Comparison of ENCODE assay signal across 25 mouse cellular contexts in the genomic region with DNA sequence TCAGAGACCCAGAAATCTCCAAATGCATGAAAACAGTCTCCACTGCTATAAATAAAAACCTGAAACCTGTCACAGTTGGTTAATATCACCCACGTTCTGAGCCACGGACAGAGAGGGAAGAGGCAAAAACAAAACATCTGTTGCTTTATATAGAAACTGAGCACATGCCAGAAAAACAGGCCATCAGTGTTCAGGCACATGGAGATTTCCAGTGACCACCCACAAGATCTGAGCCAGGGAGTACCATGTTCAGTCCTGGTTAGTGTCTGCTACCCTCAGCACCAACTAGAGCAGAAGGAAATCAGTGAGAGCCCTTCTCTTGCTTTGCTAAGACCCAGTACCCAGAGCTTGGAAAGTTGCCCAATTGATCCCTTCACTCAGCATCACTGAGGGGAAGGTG.
DNase-seq lines count a peak whose midpoint lies in the region; ATAC-seq and TF ChIP-seq lines count a peak whose summit lies in the region.
"Had no signal": no experiment of that assay in that cellular context is flagged by ENCODE, and none has a peak within 500 bp of the region (broad histone marks: within the 10 kb centered on the region; RNA-seq: fewer than 3 reads in every experiment).

No protein-coding gene starts in this region.

- peak; percentile 32 for DNase-seq in embryonic facial prominence, embryonic 11.5 days (ENCODE audit: low spot score)
- no peak for DNase-seq in embryonic facial prominence, embryonic 10.5 days (ENCODE audit: low spot score)
- DNase-seq in heart, postnatal 10 days: no peak
- no peak for DNase-seq in lung, postnatal 0 days (ENCODE audit: low spot score)
- DNase-seq: adrenal gland, postnatal 14 days; cerebellum, adult 9-11 months; gastrocnemius, postnatal 10 days; heart, adult 11 months; kidney, postnatal 25 days; liver, postnatal 0 days; right cerebral cortex, postnatal 25 days; spleen, adult 18-20 months; thymus, postnatal 14 days had no signal

- no peaks in the 10 kb centered on the region for H3K4me1 ChIP-seq in embryonic facial prominence, embryonic 11.5 days (ENCODE audit: control insufficient read depth, insufficient read depth, low read length)
- no peaks in the 10 kb centered on the region for H3K4me1 ChIP-seq in embryonic facial prominence, embryonic 10.5 days
- peaks cover 10% of the 10 kb centered on the region for H3K4me1 ChIP-seq in heart, embryonic 16.5 days (ENCODE audit: control insufficient read depth, insufficient read depth, low read length)
- peaks cover 3% of the 10 kb centered on the region; the same call in 1 of the 2 replicates for H3K4me1 ChIP-seq in lung, embryonic 16.5 days (replicated peaks; ENCODE audit: control insufficient read depth, insufficient read depth, low read length)
- no peaks in the 10 kb centered on the region for H3K4me1 ChIP-seq in lung, postnatal 0 days (ENCODE audit: insufficient read depth, low read depth, low read length)
- H3K4me1 ChIP-seq: forebrain, embryonic 15.5 days; limb, embryonic 12.5 days had no signal

- no peak for TF ChIP-seq EP300 in lung, postnatal 0 days (IDR thresholded peaks at IDR 0.05)

- no peak overlapping the region for H3K4me3 ChIP-seq in embryonic facial prominence, embryonic 11.5 days (ENCODE audit: low read depth, low read length)
- no peak overlapping the region for H3K4me3 ChIP-seq in embryonic facial prominence, embryonic 10.5 days
- no peak overlapping the region for H3K4me3 ChIP-seq in heart, embryonic 16.5 days (ENCODE audit: low read length)
- no peak overlapping the region for H3K4me3 ChIP-seq in lung, embryonic 16.5 days (ENCODE audit: low read length)
- no peak overlapping the region for H3K4me3 ChIP-seq in lung, postnatal 0 days (ENCODE audit: low read depth, low read length)
- no peak overlapping the region for H3K4me3 ChIP-seq in myocyte
- H3K4me3 ChIP-seq: embryonic facial prominence, embryonic 13.5 days; forebrain, embryonic 15.5 days; layer of hippocampus, adult 2 months; limb, embryonic 12.5 days had no signal

- ATAC-seq in embryonic facial prominence, embryonic 11.5 days (replicated peaks; ENCODE audit: insufficient number of reproducible peaks, low FRiP score, low TSS enrichment, low read depth): no peak
- ATAC-seq in heart, embryonic 16.5 days (replicated peaks; ENCODE audit: extremely low read depth, insufficient read depth, low FRiP score): peak; percentile 41; the same call in 1 of the 2 replicates
- ATAC-seq in lung, embryonic 16.5 days (ENCODE audit: low read depth): peak; percentile 79
- ATAC-seq in lung, postnatal 0 days: no peak
- no peak for ATAC-seq in inflammation-experienced regulatory T-cells, adult 6 months
- ATAC-seq: forebrain, embryonic 15.5 days; hindbrain, embryonic 16.5 days; intestine, postnatal 0 days; liver, postnatal 0 days had no signal

- no peaks in the 10 kb centered on the region for H3K9me3 ChIP-seq in embryonic facial prominence, embryonic 11.5 days (replicated peaks; ENCODE audit: control insufficient read depth, low read length)
- no peaks in the 10 kb centered on the region for H3K9me3 ChIP-seq in embryonic facial prominence, embryonic 10.5 days
- H3K9me3 ChIP-seq in heart, embryonic 16.5 days (replicated peaks; ENCODE audit: control insufficient read depth, low read length): no peaks in the 10 kb centered on the region
- H3K9me3 ChIP-seq in lung, embryonic 16.5 days (ENCODE audit: control insufficient read depth, low read length): no peaks in the 10 kb centered on the region
- no peaks in the 10 kb centered on the region for H3K9me3 ChIP-seq in lung, postnatal 0 days (ENCODE audit: low read length)
- H3K9me3 ChIP-seq: embryonic facial prominence, embryonic 13.5 days; forebrain, embryonic 15.5 days; limb, embryonic 12.5 days had no signal

- intact Hi-C loops in heart, postnatal 10 days (cut with DNase I): no loop called here

- H3K27me3 ChIP-seq in embryonic facial prominence, embryonic 11.5 days (ENCODE audit: control insufficient read depth, insufficient read depth, low read length): no peaks in the 10 kb centered on the region
- H3K27me3 ChIP-seq in embryonic facial prominence, embryonic 10.5 days (replicated peaks; ENCODE audit: low read depth, poor library complexity, severe bottlenecking): no peaks in the 10 kb centered on the region
- H3K27me3 ChIP-seq in heart, embryonic 16.5 days (ENCODE audit: control insufficient read depth, insufficient read depth, low read length): no peaks in the 10 kb centered on the region
- H3K27me3 ChIP-seq in lung, embryonic 16.5 days (ENCODE audit: control insufficient read depth, insufficient read depth, low read depth, low read length): no peaks in the 10 kb centered on the region
- no peaks in the 10 kb centered on the region for H3K27me3 ChIP-seq in lung, postnatal 0 days (replicated peaks; ENCODE audit: insufficient read depth, low read length)
- H3K27me3 ChIP-seq in myocyte (ENCODE audit: control insufficient read depth, insufficient read depth, insufficient read length): no peaks in the 10 kb centered on the region
- H3K27me3 ChIP-seq: embryonic facial prominence, embryonic 13.5 days; forebrain, embryonic 15.5 days; limb, embryonic 12.5 days had no signal

- H3ac ChIP-seq in myocyte (ENCODE audit: control insufficient read depth, insufficient read length): no peak overlapping the region

- TF ChIP-seq CTCF in lung, postnatal 0 days (IDR thresholded peaks at IDR 0.05): no peak

- TF ChIP-seq POLR2A in myocyte (IDR thresholded peaks at IDR 0.05; ENCODE audit: insufficient read length, low read depth): no peak

- no peaks in the 10 kb centered on the region for H3K36me3 ChIP-seq in embryonic facial prominence, embryonic 11.5 days (replicated peaks; ENCODE audit: control insufficient read depth, insufficient read depth, low read depth, low read length)
- H3K36me3 ChIP-seq in embryonic facial prominence, embryonic 10.5 days (replicated peaks): no peaks in the 10 kb centered on the region
- H3K36me3 ChIP-seq in heart, embryonic 16.5 days (ENCODE audit: control insufficient read depth, insufficient read depth): no peaks in the 10 kb centered on the region
- H3K36me3 ChIP-seq in lung, embryonic 16.5 days (ENCODE audit: control insufficient read depth, insufficient read depth, low read length): no peaks in the 10 kb centered on the region
- no peaks in the 10 kb centered on the region for H3K36me3 ChIP-seq in lung, postnatal 0 days (ENCODE audit: insufficient read depth, low read length)
- no peaks in the 10 kb centered on the region for H3K36me3 ChIP-seq in myocyte (ENCODE audit: control insufficient read depth, insufficient read depth)
- H3K36me3 ChIP-seq: embryonic facial prominence, embryonic 13.5 days; forebrain, embryonic 15.5 days; limb, embryonic 12.5 days had no signal

- H3K9ac ChIP-seq in embryonic facial prominence, embryonic 11.5 days (replicated peaks; ENCODE audit: low read length): no peak overlapping the region
- no peak overlapping the region for H3K9ac ChIP-seq in heart, embryonic 16.5 days (ENCODE audit: low read length)
- H3K9ac ChIP-seq in lung, embryonic 16.5 days (ENCODE audit: low read length): no peak overlapping the region
- no peak overlapping the region for H3K9ac ChIP-seq in lung, postnatal 0 days (replicated peaks; ENCODE audit: low read depth)
- H3K9ac ChIP-seq: embryonic facial prominence, embryonic 13.5 days; forebrain, embryonic 15.5 days; limb, embryonic 12.5 days; liver, postnatal 0 days had no signal

- 56% methylated on average over 2 of the region's 2 CpGs for WGBS in embryonic facial prominence, embryonic 11.5 days
- WGBS in embryonic facial prominence, embryonic 10.5 days: 56% methylated on average over 2 of the region's 2 CpGs
- 5% methylated on average over 2 of the region's 2 CpGs for WGBS in heart, embryonic 16.5 days
- 26% methylated on average over 2 of the region's 2 CpGs for WGBS in lung, embryonic 16.5 days
- WGBS in lung, postnatal 0 days: 49% methylated on average over 2 of the region's 2 CpGs

- H3K27ac ChIP-seq in embryonic facial prominence, embryonic 11.5 days (replicated peaks; ENCODE audit: low read depth, low read length): no peak overlapping the region
- no peak overlapping the region for H3K27ac ChIP-seq in embryonic facial prominence, embryonic 10.5 days (replicated peaks)
- H3K27ac ChIP-seq in heart, embryonic 16.5 days (ENCODE audit: low read length): peak overlapping the region; percentile 56
- H3K27ac ChIP-seq in lung, embryonic 16.5 days (ENCODE audit: low read length): peak overlapping the region; percentile 32; the same call in 1 of the 2 replicates
- no peak overlapping the region for H3K27ac ChIP-seq in lung, postnatal 0 days (ENCODE audit: low read length)
- H3K27ac ChIP-seq: embryonic facial prominence, embryonic 13.5 days; forebrain, embryonic 15.5 days; layer of hippocampus, adult 2 months; limb, embryonic 12.5 days had no signal

- no peak overlapping the region for H3K4me2 ChIP-seq in embryonic facial prominence, embryonic 11.5 days (ENCODE audit: low read depth, low read length)
- H3K4me2 ChIP-seq in heart, embryonic 16.5 days (ENCODE audit: low read depth, low read length): no peak overlapping the region
- no peak overlapping the region for H3K4me2 ChIP-seq in lung, embryonic 16.5 days (ENCODE audit: low read depth, low read length)
- H3K4me2 ChIP-seq in lung, postnatal 0 days (replicated peaks; ENCODE audit: low read depth, low read length): no peak overlapping the region
- H3K4me2 ChIP-seq in myocyte (ENCODE audit: low read depth): peak overlapping the region; percentile 24
- H3K4me2 ChIP-seq: embryonic facial prominence, embryonic 13.5 days; forebrain, embryonic 15.5 days; limb, embryonic 12.5 days; liver, embryonic 11.5 days; midbrain, embryonic 11.5 days had no signal

- H3K79me2 ChIP-seq in myocyte (ENCODE audit: control insufficient read depth, insufficient read depth): no peaks in the 10 kb centered on the region

TF ChIP-seq in myocyte, 11 proteins besides CTCF, POLR2A, EP300 and RAD21:
- TF ChIP-seq MAX (IDR thresholded peaks at IDR 0.05; ENCODE audit: low read depth): no peak
- no peak for TF ChIP-seq TCF12 (IDR thresholded peaks at IDR 0.05; ENCODE audit: insufficient read depth, poor library complexity, severe bottlenecking)
- TF ChIP-seq POLR2AphosphoS2 (IDR thresholded peaks at IDR 0.05; ENCODE audit: insufficient read length, low read depth): no peak
- TF ChIP-seq MYOD1 (IDR thresholded peaks at IDR 0.05; ENCODE audit: control insufficient read depth in 1 of 3, insufficient read length in 2 of 3, low read depth in 2 of 3): no peak
- TF ChIP-seq SRF (IDR thresholded peaks at IDR 0.05; ENCODE audit: control insufficient read depth, insufficient read length, low read depth): no peak
- no peak for TF ChIP-seq TCF3 (IDR thresholded peaks at IDR 0.05; ENCODE audit: insufficient read length, low read depth)
- no peak for TF ChIP-seq CEBPB (IDR thresholded peaks at IDR 0.05; ENCODE audit: insufficient read depth, poor library complexity, severe bottlenecking)
- TF ChIP-seq REST (IDR thresholded peaks at IDR 0.05; ENCODE audit: insufficient read depth, insufficient read length): no peak
- no peak for TF ChIP-seq MYOG (IDR thresholded peaks at IDR 0.05; ENCODE audit: control insufficient read depth in 1 of 3, insufficient read depth in 1 of 3, insufficient read length in 2 of 3, low read depth in 2 of 3)
- no peak for TF ChIP-seq USF1 (IDR thresholded peaks at IDR 0.05; ENCODE audit: low read depth)
- TF ChIP-seq E2F4 (IDR thresholded peaks at IDR 0.05; ENCODE audit: insufficient read depth): no peak

Comparison
In these comparisons a context has a peak if more than half of its experiments do, and no peak if none do; other contexts are left out.
1. ATAC-seq: peak in heart, embryonic 16.5 days (single experiment) and lung, embryonic 16.5 days (single experiment); none in embryonic facial prominence, embryonic 11.5 days (single experiment), lung, postnatal 0 days (single experiment) and inflammation-experienced regulatory T-cells, adult 6 months (single experiment).
2. H3K27ac ChIP-seq: peak in heart, embryonic 16.5 days (single experiment) and lung, embryonic 16.5 days (single experiment); none in embryonic facial prominence, embryonic 11.5 days (single experiment), embryonic facial prominence, embryonic 10.5 days (single experiment) and lung, postnatal 0 days (single experiment).